Mouse (Mus musculus): ENCODE measurements around the gene Plbd2.
A peak's percentile ranks its signal among the peaks of the same experiment; 100 is the strongest.

The Plbd2 gene

DNA sequence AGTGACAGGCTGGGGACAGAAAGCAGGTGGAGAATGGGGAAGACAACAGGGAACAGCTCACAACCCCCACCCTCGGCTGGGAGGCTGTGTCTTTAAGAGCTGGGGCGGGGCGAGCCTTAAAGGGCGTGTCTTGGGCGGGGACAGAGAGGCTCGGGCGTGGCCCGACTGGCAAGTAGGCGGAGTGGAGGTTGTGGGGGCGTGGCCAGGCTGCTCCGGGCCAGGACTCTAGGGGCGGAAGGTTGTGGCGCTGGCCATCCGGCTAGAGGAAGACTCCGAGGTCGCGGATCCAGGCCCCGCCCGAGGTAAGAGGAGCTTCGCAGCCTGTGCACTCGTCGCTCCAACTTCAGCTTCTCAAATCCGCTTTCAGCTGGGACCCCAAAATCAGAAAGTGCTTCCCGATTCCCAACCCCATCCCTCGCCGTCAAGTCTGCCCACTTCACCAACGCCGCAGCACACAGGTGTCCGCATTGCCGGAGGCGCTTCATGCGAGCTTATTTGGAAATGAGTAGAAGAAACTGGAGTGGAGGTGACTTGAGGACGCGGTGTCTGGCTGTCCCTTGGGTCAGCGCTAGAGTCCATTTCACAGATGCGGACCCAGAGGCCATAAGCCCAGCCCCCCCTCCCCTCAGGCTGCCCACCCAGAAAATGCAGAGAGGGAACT is 7.7 kb upstream of the Plbd2 start, which contains the start of gene Slc8b1:
Gene Slc8b1, plus strand, starts transcription at position 187 of the 661 bp plus-strand sequence.
- DNase-seq (ENCODE audit: low spot score) = peak; percentile 92

DNA sequence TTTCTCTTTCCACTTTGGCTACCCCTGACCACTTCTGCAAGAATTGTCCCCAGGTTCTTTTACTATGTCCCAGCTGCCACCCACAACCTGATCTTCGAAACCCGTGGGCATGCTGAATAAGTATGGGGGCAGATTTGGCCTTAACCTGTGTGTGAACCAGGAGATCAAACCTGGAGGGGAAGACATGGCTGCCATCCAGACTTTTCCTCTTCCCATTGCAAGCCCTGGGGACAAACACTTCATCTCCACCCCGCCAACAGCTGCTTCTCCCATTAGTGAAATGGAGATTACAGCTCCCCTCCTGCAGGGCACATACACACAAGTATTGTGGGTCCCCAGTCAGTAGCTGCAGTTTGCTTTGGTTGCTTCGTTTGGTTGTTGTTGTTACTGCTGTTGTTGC is 3.9 kb upstream of the Plbd2 start:
- no peak for DNase-seq (ENCODE audit: low spot score)

DNA sequence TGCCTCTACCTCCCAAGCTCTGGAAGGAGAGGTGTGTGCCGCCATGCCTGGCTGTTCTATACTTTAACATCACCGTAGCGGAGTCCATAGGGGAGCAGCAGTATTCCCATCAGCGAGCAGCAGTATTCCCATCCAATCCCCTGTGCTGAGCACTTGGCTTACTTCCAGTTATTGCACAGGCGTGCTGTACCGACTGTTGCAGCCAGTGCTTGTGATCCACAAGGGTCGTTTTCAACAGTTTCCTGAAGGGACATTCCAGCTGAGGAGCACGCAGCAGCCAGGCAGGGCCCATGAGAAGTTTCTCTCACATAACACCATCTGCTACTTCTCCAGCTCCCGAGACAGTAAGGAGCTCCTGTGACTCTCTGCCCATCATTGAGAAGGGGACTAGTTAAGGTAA is 3.1 kb upstream of the Plbd2 start:
- no peak for DNase-seq (ENCODE audit: low spot score)

DNA sequence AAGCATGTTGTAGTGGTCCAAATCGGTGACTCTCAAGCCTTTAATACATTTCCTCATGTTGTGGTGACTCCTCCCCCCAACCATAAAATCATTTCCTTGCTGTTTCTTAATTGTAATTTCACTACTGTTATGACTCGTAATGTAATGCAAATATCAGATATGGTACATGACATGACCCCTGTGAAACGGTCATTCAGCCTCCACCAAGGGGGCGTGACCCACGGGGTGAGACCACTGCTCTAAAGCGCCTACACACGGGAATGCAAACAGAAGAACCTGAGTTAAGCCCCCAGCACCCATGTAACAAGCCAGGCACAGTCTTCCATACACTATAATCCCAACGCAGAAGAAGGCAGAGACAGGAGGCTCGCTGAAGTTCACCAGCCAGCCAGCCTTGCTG is 2.4 kb upstream of the Plbd2 start:
- no peak for DNase-seq (ENCODE audit: low spot score)

DNA sequence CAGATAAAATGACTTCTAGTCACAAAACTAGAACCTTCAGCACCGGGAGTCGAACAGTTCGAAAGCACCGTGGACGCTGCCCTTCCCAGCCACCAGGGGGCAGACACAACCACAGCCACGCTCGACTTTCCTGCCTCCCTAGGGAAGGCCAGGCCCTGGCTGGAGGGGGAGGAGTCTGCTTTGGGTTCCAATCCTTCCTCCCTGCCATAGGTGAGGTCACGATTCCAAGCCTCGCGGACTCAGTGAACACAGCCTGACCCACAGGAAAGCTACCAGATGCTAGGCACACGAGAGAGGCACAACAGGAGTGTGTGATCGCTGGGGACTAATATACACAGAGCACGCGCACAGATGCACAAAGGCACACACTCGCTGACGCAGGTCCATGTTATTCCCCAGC is 1.9 kb upstream of the Plbd2 start:
- peak; percentile 53 for DNase-seq (ENCODE audit: low spot score)

DNA sequence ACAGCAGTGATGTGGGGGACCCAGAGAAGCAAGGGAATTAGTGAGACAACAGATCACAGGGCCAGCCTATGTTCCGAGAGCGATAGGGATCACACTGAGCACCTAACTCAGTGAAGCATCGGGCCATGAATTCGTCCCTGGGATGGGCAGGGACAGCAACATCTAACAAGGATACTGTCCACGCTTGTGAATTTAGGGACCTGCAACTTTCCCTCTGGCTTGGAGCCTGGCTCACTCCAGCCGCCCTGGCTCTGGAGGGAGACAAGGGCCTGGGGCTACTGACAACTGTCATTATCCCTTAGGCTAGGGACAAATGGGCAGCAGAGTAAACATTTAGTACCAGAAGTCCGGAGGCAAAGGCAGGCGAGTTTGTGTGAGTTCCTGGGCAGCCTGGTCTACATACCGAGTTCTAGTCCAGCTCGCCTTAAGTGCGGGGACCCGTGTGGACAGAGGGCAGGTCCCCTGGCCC is 716 bp downstream of the Plbd2 start:
- DNase-seq (ENCODE audit: low spot score) = no peak

DNA sequence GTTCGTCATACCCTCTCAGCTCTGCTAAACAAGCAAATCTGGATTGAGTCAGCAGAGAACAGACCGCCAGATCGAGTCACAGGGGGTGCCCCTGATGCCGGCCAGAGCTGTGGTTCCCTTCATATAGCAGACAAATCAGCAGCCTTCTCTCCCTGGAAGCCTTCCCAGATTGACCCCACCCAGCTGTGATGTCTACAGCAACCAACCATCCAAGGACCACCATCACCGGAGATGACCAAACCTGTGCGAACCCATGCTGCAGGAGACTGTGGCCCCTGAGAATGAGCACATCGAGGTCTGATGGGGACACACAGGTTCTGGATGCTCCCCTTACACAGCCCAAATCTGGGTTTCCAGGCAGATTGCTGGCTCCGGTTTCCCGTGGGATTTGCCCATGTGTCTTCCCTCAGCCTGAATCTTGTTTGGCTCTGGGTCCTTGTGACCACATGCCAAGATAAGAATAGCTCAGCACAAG is 1.2 kb downstream of the Plbd2 start:
- no peak for DNase-seq (ENCODE audit: low spot score)

DNA sequence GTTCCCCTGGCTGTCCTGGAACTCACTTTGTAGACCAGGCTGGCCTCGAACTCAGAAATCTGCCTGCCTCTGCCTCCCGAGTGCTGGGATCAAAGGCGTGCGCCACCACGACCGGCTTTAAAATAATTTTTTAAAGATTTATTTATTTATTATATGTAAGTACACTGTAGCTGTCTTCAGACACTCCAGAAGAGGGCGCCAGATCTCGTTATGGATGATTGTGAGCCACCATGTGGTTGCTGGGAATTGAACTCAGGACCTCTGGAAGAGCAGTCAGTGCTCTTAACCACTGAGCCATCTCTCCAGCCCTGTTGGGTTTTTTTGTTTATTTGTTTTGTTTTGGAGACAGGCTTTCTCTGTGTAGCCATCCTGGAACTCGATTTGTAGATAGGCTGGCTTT is 2.8 kb downstream of the Plbd2 start:
- DNase-seq (ENCODE audit: low spot score) = peak; percentile 29

DNA sequence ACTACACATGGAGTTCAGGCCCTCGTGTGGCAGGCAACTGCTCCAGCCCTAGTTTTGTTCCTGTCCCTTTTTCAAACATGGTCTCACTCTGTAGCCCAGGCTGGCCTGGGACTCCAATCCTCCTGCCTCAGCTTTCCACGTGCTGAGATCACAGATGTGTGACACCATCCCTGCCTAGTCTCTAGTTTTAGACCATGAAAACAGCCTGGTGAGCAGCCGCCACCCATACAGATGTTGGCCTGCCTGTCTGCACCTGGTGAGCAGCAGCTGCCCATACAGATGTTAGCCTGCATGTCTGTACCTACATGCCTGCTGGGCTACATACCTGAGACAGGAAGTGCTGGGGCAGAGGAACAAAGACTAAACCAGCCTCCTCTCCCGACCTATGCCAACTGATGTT is 4.2 kb downstream of the Plbd2 start:
- DNase-seq (ENCODE audit: low spot score) = no peak

DNA sequence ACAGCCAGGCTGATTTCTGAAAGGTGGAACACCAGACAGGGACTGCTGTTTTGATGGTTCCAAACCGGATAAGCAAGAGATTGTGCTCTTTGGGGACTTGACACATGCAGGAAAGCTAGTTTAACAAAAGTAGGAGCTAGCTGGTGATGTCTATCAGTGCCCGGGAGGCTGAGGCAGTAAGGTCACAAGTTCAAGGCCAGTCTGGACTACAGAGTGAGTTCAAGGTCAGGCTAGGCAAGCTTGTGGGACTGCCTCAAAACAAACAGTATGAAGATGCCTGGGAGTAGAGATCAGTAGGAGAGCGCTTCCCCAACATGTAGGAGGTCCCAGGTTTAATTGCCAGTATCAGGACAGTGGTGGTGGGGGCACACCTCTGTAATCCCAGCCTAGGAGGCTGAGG is 6.4 kb downstream of the Plbd2 start:
- DNase-seq (ENCODE audit: low spot score) = no peak

DNA sequence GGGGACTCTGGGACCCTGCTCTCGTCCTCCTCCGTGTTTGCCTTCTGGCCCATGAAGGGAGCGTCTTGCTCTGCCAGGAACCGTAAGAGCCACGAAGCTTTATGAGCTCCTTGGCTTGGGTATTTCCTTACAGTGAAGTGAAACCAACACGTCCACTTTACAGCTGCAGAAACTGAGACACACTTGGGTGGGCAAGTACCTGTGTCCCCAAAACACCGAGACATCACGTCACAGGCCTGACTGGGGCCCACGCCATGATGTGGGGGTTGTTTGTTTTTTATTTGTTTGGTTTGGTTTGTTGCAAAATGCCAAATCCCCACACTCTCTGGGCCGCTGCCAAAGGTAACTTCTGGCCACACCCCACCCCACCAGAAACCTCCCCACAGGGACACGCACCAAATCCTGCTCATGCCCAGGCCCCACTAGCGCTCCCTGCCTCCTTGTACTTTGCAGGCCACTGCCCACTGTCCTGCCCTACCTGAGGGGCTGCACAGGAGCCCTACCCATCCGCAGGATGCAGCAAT is 7.7 kb downstream of the Plbd2 start:
- DNase-seq (ENCODE audit: low spot score) = no peak

DNA sequence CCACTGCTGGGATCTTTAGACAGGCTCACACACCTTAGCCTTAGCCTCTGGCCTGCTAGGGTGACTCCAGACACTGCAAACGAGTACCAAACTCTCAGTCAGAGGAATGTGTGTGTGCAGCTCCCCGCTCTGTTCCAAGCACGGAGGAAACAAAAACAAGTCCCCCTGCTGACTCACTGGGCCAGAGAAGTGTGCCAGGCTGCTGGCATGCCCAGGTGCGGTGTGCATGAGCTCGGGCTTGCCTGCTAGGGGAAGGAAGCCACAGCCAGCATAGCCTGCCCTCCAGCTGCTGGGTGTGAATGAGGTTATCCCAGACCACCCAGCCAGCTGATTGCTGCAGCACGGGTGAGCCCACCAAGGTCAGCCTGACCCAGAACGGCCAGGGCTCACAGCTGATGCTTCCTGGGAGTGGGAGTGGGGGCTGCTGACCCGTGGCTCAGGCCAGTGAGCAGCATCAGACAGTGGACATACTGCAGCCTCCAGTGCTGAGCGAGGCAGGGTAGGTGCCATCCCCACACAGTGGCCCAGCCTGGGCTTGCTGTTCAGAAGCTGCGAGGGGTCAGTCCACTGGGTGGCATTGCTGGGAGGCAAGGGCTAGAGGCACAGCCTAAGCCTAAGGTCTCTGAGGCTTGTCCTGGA is 8.2 kb downstream of the Plbd2 start:
- no peak for DNase-seq (ENCODE audit: low spot score)

DNA sequence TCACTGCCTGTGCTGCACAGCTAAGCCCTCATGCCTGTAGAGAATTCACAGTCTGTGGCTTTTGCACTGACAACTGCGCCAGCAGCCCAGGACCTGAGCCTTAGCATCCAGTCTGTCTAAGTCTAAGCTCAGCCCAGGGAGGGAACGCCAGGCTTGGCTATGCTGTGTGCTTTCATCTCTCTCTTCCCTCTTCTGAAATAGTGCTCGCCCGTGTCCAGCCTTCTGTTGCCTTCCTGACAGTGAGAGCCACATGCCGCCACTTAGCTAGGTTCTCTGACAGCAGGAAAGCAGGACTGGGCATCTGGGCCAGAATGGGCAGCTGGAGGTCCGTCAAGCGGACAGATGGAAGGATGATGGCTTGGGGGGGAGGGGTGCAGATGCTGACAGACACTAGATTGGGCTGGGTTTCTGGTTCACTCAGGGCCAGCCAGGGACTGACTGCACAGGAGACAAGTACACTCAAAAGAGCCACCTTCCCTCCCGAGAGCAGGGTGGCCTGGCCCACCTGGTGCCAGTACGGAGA is 9.5 kb downstream of the Plbd2 start:
- no peak for DNase-seq (ENCODE audit: low spot score)

DNA sequence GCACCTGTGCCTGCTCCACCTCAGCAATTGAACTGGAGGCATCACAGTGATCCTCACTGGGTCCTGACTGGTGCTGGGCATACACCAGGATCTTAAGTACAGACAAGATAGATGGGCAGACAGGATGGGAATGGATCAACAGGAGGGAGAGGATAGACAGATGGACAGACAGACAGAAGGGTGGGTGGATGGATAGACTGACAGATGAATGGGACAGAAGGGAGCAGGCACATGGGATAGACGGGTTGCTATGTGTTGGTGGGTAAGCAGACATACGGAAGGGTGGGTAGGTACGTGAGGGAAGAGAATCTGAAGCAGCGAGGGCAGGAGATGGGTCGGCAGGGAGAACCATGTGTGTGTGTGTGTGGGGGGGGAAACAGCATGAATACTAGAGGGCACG is 10.0 kb downstream of the Plbd2 start:
- no peak for DNase-seq (ENCODE audit: low spot score)

DNA sequence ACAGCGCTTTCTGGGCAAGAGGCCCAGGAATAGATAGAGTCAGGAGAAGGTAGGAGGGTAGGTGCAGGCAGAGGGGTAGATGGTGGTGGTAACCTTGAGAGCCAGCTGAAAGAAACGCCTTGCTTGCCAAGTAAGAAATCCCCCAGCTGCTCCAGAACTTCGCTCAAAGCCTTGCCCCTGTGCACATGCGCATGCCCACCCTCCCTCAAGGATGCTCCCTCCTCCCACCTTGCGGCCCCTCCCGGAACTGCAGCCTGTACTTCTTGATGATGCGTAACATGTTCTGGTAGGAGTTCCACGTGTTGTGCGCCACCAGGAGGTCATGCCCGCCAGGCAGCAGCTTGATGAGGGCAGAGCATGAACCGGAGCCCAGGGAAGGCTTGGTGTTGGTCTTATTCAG is 11.0 kb downstream of the Plbd2 start:
- DNase-seq (ENCODE audit: low spot score) = no peak

DNA sequence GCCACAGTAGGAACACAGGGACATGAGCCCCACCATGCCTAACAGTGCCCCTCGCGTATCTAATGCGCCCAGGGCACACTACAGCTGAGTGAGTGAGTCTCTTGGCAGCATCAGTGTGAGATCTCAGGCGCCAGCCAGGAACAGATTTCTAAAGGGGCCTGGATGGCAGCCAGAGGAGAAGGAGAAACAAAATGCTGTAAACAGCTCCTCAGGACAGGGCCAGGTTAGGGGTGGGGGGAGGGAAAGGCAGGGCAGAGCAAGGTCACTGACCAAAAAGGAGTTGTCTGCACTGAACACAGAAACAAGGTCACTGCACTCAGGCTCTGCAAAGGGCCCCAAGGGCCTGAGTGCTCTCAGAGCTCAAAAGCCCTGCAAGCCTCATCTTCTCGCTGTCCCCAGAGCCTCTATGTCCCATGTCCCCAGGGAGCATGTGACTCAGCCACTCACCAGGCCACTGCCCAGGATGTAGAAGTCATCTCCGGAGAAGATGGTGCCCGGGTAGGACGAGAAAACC is 12.7 kb downstream of the Plbd2 start:
- DNase-seq (ENCODE audit: low spot score) = no peak

DNA sequence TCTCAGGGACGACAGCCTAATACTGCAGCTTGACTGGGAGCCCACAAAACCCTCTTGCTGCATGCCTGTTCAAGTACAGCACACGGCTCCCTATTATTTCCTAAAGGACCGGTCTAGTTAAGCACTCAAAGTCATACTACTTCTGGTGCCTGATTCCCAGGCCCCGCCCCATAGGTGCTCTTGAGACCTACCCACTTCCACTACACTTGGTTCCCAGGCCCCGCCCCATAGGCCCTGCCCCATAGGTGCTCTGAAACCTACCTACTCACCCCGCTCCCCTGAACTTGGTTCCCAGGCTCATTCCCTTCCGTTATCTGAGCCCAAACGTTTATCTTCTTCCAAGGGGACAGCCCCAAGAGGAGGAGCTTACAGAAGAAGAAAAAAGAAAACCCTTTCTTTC is 15.6 kb downstream of the Plbd2 start:
- DNase-seq (ENCODE audit: low spot score) = no peak

DNA sequence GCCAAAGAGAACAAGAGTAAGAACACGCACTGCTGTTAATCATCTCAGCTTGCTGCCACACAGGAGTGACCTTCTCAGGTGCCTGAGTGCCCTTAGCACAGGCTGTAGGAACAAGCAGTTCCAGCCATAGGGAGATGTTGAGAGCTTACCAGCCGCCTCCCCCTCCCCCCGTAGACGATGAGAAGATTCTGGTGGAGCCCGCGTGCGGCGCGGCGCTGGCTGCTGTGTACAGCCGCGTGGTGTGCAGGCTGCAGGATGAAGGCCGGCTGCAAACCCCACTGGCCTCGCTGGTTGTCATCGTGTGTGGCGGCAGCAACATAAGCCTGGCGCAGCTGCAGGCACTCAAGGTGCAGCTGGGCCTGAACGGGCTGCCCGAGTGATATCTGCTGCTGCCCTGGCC is 20.0 kb downstream of the Plbd2 start:
- no peak for DNase-seq (ENCODE audit: low spot score)

DNA sequence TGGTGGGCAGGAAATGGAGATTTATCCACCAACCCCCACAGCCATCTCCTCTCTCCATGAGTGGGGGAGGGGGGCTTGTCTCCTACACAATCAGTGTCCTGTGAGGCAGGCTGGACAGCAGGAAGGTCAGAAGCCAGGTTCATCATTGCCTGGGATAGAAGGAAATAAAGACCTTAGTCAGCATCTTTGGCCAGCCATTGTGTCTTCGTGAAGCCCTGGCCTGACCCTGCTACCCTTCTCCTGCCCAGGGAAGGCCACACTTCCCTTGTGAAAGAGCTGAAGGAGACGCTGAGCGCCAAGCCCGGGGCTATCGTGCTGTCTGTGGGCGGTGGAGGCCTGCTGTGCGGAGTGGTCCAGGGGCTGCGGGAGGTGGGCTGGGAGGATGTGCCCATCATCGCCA is 22.2 kb downstream of the Plbd2 start:
- no peak for DNase-seq (ENCODE audit: low spot score)

DNA sequence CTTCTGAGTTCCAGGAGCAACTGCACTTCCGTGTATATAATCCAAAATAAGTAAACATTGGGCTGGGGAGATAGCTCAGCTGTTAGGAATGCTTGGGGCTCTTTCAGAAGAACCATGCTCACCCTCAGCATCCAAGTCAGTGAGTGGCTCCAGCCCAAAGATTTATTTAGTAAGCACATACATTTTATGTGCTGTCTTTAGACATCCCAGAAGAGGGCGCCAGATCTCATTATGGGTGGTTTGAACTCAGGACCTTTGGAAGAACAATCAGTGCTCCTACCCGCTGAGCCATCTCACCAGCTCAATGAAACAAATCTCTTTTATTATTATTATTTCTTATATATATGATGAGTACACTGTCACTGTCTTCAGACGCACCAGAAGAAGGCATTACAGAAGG is 23.9 kb downstream of the Plbd2 start:
- DNase-seq (ENCODE audit: low spot score) = no peak

DNA sequence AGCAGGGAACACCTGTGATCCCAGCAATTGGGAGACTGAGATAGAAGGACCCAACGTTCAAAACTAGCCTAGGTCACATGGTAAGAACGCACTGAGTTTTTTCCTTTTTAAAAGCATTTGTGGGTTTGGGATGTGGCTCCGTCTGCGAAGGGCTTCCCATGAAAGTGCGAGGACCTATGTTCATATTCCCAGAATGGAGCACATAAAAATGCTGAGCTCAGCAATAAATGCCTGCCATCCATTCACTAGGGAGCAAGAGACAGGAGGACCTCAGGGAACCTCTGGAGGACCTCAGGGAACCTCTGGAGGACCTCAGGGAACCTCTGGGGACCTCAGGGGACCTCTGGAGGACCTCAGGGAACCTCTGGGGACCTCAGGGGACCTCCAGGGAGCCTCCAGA is 25.4 kb downstream of the Plbd2 start:
- DNase-seq (ENCODE audit: low spot score) = no peak

DNA sequence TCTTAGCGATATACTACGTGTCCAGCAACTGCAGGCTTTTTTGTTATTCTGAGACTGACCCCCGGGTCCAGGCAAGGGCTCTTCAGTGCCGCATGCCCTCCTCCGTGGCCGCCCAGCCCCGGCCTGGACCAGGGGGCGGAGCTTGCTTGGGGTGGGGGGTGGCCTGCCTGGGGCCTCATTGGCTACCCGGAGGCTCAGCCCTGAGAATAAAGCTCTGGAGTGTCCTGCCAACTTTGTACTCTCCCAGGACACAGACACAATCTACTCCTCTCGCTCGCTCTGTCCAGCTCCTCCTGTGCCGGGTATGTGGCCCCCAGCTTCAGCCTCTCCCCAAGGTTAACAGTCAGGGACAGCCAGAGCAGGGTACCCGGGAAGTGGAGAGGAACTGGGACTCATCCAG is 27.1 kb downstream of the Plbd2 start, which contains the start of gene Sds:
Gene Sds, plus strand, starts transcription at position 231 of the 400 bp plus-strand sequence.
- no peak for DNase-seq (ENCODE audit: low spot score)

DNA sequence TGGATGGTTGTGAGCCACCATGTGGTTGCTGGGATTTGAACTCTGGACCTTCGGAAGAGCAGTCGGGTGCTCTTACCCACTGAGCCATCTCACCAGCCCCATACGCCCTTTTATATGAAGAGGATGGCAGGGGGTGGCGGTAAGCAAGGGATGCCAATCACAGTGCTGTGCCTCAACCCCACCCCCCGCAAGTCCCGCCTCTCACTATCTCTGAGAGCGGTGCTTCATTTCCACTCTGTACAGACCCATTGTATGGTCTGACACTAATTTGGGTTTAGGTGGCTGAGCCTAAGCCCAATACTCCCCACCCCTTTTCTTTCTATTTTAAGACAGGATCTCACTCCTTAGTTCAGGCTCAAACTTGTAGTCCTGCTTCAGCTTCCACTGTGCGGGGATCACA is 27.6 kb downstream of the Plbd2 start:
- DNase-seq (ENCODE audit: low spot score) = no peak

Measured in T-cell, adult 2 months (primary cell).